Mouse (Mus musculus) forebrain, embryonic 10.5 days (tissue): ENCODE results near the gene Olfr324. TPM values are rescaled to one million over a fixed set of nuclear protein-coding genes. Genes with fewer than 3 reads are reported as not detected.

Experiments used
- DNase-seq: peaks from one replicate; pipeline ENCODE4 v3.0.0-alpha.2; 2017; ENCODE audit warnings: low spot score; ENCODE audit errors: extremely low spot score
- H3K27ac ChIP-seq: fragments of 300-500 bp; sonication (generic); 2 replicates; pipeline ENCODE4 v1.5.1; 2016; ENCODE audit warnings: mild to moderate bottlenecking
- H3K27me3 ChIP-seq: fragments of 300-500 bp; sonication (generic); 2 replicates; pipeline ENCODE4 v1.6.1; 2016; ENCODE audit warnings: mild to moderate bottlenecking; ENCODE audit not compliant: poor library complexity, severe bottlenecking
- H3K36me3 ChIP-seq: fragments of 300-500 bp; sonication (generic); replicated peaks from 2 replicates; pipeline ENCODE4 v1.6.1; 2016; ENCODE audit warnings: mild to moderate bottlenecking, moderate library complexity
- H3K4me1 ChIP-seq: fragments of 300-500 bp; sonication (generic); 2 replicates; pipeline ENCODE4 v1.6.1; 2016
- H3K4me3 ChIP-seq: fragments of 300-500 bp; sonication (generic); 2 replicates; pipeline ENCODE4 v1.5.1; 2016; ENCODE audit warnings: mild to moderate bottlenecking, moderate library complexity
- H3K9me3 ChIP-seq: fragments of 300-500 bp; sonication (generic); 2 replicates; pipeline ENCODE4 v1.6.1; 2016; ENCODE audit warnings: mild to moderate bottlenecking, moderate library complexity
- WGBS: fragments of 180-500 bp; shearing (Covaris S2); methylation state at CpG from one replicate; pipeline ENCODE4 v1.1.7; 2016; 5-methylcytosine and 5-hydroxymethylcytosine counted together
- polyA plus RNA-seq: library from polyadenylated mRNA; unstranded; fragments of >200 nt; fragmentation: Nextera tagmentation; extraction: Ambion mirVana; gene quantifications from 2 replicates; pipeline ENCODE4 v1.2.1, GENCODE M21; 2016

The Olfr324 gene
- polyA plus RNA-seq, 1 experiment from 2014 or later: not detected

- Histone ChIP-seq H3K9me3 (no peaks in the 10 kb centered on the region), H3K4me3 (no peak overlapping the region), H3K36me3 (no peaks in the 10 kb centered on the region), H3K4me1 (no peaks in the 10 kb centered on the region), H3K27me3 (no peaks in the 10 kb centered on the region), H3K27ac (no peak overlapping the region)
- 88% methylated on average over 12 of the region's 12 CpGs for WGBS
- DNase-seq: no peak
Measured at GRCm38 (mm10) chr11:58606177-58606919, 11.4 kb downstream of the Olfr324 start.

DNA sequence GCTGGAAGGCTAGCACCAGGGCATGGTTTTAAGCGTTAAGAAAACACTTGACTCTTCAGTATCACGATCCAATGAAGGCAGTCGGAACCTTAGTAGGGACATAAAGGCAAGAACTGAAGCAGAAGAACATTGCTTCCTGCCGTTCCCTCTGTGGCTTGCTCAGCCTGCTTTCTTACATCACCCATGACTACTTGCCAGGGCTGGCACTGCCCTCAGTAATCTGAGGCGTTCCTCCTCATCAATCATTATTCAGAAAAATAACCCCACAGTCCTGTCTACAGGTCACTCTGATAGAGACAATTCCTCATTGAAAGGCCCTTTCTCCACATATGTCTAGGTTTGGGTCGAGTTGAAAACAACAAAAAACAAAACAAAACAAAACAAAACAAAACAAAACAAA is 12.1 kb downstream of the Olfr324 start:
- Histone ChIP-seq H3K4me1 (no peaks in the 10 kb centered on the region), H3K27me3 (no peaks in the 10 kb centered on the region), H3K36me3 (no peaks in the 10 kb centered on the region), H3K4me3 (no peak overlapping the region), H3K27ac (no peak overlapping the region), H3K9me3 (no peaks in the 10 kb centered on the region)
- DNase-seq: no peak
- 92% methylated on average over 6 of the region's 6 CpGs for WGBS

GRCm38 (mm10) chr11:58613359-58613758 is 18.4 kb downstream of the Olfr324 start:
- H3K4me1 ChIP-seq: 0 out of 2 replicates have a peak, but pooled peaks cover 4% of the 10 kb centered on the region
- no peaks in the 10 kb centered on the region for H3K36me3 ChIP-seq
- no peak overlapping the region for H3K4me3 ChIP-seq
- no peaks in the 10 kb centered on the region for H3K9me3 ChIP-seq
- H3K27me3 ChIP-seq: no peaks in the 10 kb centered on the region
- H3K27ac ChIP-seq: no peak overlapping the region
- no peak for DNase-seq
- WGBS: 89% methylated on average over 3 of the region's 3 CpGs

- Histone ChIP-seq H3K27ac (no peak overlapping the region), H3K27me3 (no peaks in the 10 kb centered on the region), H3K4me1 (0 out of 2 replicates have a peak, but pooled peaks cover 4% of the 10 kb centered on the region), H3K9me3 (no peaks in the 10 kb centered on the region), H3K36me3 (no peaks in the 10 kb centered on the region), H3K4me3 (no peak overlapping the region)
- DNase-seq: no peak
Measured at GRCm38 (mm10) chr11:58614526-58614925, 19.6 kb downstream of the Olfr324 start.

- DNase-seq: no peak
- H3K27ac ChIP-seq: no peak within 1 kb of the TSS
- 0 out of 2 replicates have a peak, but pooled peaks cover 4% of the 10 kb centered on the region for H3K4me1 ChIP-seq
- H3K4me3 ChIP-seq: no peak within 1 kb of the TSS
- no peaks in the 10 kb centered on the region for H3K36me3 ChIP-seq
- 88% methylated on average over 4 of the region's 4 CpGs for WGBS
- no peaks in the 10 kb centered on the region for H3K27me3 ChIP-seq
- no peaks in the 10 kb centered on the region for H3K9me3 ChIP-seq
Measured at GRCm38 (mm10) chr11:58615975-58616374, 21.1 kb downstream of the Olfr324 start, which contains the start of gene 2210407C18Rik. Gene 2210407C18Rik, minus strand, starts transcription at chr11:58616075.

- H3K4me1 ChIP-seq: 0 out of 2 replicates have a peak, but pooled peaks cover 6% of the 10 kb centered on the region
- WGBS: 82% methylated on average over 3 of the region's 3 CpGs
- H3K4me3 ChIP-seq: no peak overlapping the region
- H3K27ac ChIP-seq: no peak overlapping the region
- no peaks in the 10 kb centered on the region for H3K36me3 ChIP-seq
- no peak for DNase-seq
- H3K9me3 ChIP-seq: no peaks in the 10 kb centered on the region
- no peaks in the 10 kb centered on the region for H3K27me3 ChIP-seq
Measured at GRCm38 (mm10) chr11:58618369-58618768, 23.5 kb downstream of the Olfr324 start.

GRCm38 (mm10) chr11:58618793-58619192 is 23.9 kb downstream of the Olfr324 start:
- no peaks in the 10 kb centered on the region for H3K36me3 ChIP-seq
- DNase-seq: no peak
- WGBS: 83% methylated on average over 6 of the region's 6 CpGs
- no peaks in the 10 kb centered on the region for H3K9me3 ChIP-seq
- no peak overlapping the region for H3K4me3 ChIP-seq
- no peaks in the 10 kb centered on the region for H3K27me3 ChIP-seq
- H3K27ac ChIP-seq: no peak overlapping the region
- H3K4me1 ChIP-seq: 0 out of 2 replicates have a peak, but pooled peaks cover 6% of the 10 kb centered on the region

- no peaks in the 10 kb centered on the region for H3K9me3 ChIP-seq
- H3K4me3 ChIP-seq: no peak overlapping the region
- no peaks in the 10 kb centered on the region for H3K27me3 ChIP-seq
- 67% methylated on average over 4 of the region's 4 CpGs for WGBS
- no peak overlapping the region for H3K27ac ChIP-seq
- 0 out of 2 replicates have a peak, but pooled peaks cover 2% of the 10 kb centered on the region for H3K4me1 ChIP-seq
- H3K36me3 ChIP-seq: no peaks in the 10 kb centered on the region
- DNase-seq: no peak
Measured at GRCm38 (mm10) chr11:58626146-58626545, 31.2 kb downstream of the Olfr324 start.

GRCm38 (mm10) chr11:58630401-58630800 is 35.5 kb downstream of the Olfr324 start, which contains the start of gene Olfr323:
Gene Olfr323, minus strand, starts transcription at chr11:58630501.
- DNase-seq: no peak
- WGBS: 76% methylated on average over 5 of the region's 5 CpGs
- Histone ChIP-seq H3K27ac (no peak within 1 kb of the TSS), H3K36me3 (no peaks in the 10 kb centered on the region), H3K4me1 (no peaks in the 10 kb centered on the region), H3K9me3 (no peaks in the 10 kb centered on the region), H3K27me3 (no peaks in the 10 kb centered on the region), H3K4me3 (no peak within 1 kb of the TSS)

- H3K27ac ChIP-seq: no peak overlapping the region
- H3K27me3 ChIP-seq: peaks cover 17% of the 10 kb centered on the region
- H3K36me3 ChIP-seq: no peaks in the 10 kb centered on the region
- no peak overlapping the region for H3K4me3 ChIP-seq
- H3K4me1 ChIP-seq: peaks cover 3% of the 10 kb centered on the region; the same call in 1 of the 2 replicates
- 74% methylated on average over 4 of the region's 4 CpGs for WGBS
- no peak for DNase-seq
- H3K9me3 ChIP-seq: no peaks in the 10 kb centered on the region
Measured at GRCm38 (mm10) chr11:58634878-58635277, 40.0 kb downstream of the Olfr324 start.

DNA sequence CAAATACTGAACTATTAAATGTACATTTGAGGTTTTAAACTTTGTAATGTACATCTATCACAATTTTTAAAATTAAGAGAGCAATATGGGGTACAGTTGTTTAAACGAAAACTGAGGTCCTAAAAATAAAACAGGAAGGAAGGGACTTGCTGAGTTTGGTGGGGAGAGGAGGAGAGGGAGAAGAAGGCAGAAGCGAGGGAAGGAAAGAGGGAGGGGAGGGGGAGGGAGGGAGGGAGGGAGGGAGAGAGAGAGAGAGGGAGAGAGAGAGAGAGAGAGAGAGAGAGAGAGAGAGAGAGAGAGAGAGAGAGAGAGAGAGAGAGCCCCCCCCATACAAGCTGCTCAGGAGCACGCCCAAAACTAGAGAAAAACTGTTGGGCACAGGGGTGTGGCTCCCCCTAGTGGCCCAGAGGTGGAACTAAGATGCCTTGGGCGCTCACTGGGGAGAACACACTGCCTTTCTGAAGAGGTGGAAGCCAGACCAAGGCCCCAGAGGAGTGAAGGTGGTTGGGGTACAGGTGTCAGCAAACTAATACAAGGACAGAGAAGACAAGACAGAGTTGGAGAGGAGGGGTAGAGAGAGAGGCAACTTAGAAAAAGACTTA is 41.6 kb downstream of the Olfr324 start:
- H3K36me3 ChIP-seq: no peaks in the 10 kb centered on the region
- 25% methylated on average over 3 of the region's 4 CpGs for WGBS
- H3K27me3 ChIP-seq: peaks cover 33% of the 10 kb centered on the region
- no peak overlapping the region for H3K27ac ChIP-seq
- H3K4me1 ChIP-seq: peaks cover 14% of the 10 kb centered on the region
- no peaks in the 10 kb centered on the region for H3K9me3 ChIP-seq
- no peak overlapping the region for H3K4me3 ChIP-seq
- peak; percentile 48 for DNase-seq

DNA sequence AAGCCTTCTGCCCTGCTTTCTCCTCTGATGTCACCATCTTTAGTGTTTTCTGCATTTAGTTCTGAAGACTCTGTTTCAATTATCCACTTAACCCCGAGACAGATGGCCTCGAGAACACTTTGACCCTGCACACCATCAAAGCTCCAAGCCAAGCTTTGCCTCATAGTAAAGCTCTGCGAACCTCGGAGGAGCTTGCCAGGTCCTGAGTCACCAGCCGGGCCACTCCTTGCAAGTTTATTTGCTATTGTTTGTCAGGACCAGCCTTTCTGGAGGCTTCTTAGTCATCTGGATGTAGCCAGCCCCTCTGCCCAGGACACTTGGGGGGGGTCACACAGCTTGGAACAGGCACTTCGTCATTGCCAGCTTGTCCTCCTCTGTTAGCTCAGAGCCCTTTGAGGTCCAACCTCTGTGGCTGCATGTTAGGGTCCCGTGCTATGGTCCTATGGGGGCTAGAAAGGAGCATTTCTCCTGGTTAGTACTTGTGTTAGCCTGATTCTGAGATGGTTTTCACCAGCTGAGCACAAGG is 43.3 kb downstream of the Olfr324 start:
- Histone ChIP-seq H3K4me1 (peaks cover 14% of the 10 kb centered on the region), H3K9me3 (no peaks in the 10 kb centered on the region), H3K27me3 (peaks cover 41% of the 10 kb centered on the region), H3K27ac (no peak overlapping the region), H3K36me3 (no peaks in the 10 kb centered on the region), H3K4me3 (no peak overlapping the region)
- DNase-seq: no peak
- 61% methylated on average over 7 of the region's 7 CpGs for WGBS
